Mouse (Mus musculus): ENCODE data around the gene Plekhd1.

Plekhd1 gene

DNA sequence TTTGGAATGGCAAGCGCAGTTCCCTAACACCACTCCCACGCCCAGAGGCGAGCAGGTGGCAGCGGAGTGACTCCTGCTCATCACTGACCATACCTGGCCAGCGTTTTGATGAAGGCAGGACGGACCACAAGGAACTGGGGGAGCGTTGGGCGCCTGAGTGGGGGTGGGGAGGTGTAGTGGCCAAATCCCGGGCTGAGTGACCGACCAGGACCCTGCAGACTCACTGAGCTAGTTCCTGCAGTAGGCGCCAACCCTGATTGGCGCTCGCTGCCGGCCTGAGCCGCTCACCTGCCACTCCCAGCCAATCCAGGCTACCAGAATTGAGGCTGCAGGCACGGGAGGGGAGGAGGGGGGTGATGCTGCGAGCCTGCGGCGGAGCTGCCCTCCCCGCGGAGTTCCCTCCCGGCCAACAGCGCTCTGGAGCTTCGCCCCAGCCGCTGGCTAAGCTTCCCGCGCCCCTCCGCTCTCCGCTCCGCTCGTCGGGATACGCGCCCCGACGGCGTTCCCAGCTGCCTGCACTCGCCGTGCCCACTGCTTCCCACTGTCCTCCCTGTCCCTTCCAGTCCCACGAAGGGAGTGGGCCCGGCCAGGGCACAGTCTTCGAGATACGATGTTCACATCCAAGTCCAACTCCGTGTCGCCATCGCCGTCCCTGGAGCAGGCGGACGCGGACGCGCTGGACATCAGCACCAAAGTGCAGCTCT lies at the start of gene Plekhd1:
Gene Plekhd1 (plus strand): TSS at position 323 of the 704 bp plus-strand sequence.
- DNase-seq = peak; percentile 71

- DNase-seq = peak; percentile 61
These were observed 49.4 kb upstream of the Plekhd1 start for GRCm38 (mm10) chr12:80642725-80643692.

- DNase-seq = peak; percentile 95
These were observed 48.5 kb upstream of the Plekhd1 start, which contains the start of the genes Slc39a9 and Erh for GRCm38 (mm10) chr12:80643693-80644505. Gene Slc39a9 (plus strand): TSS chr12:80643883. Gene Erh (minus strand): TSS chr12:80644341.

GRCm38 (mm10) chr12:80644506-80644868 lies 47.9 kb upstream of the Plekhd1 start:
- no peak for DNase-seq

GRCm38 (mm10) chr12:80646377-80646776 lies 46.0 kb upstream of the Plekhd1 start:
- DNase-seq = no peak

DNA sequence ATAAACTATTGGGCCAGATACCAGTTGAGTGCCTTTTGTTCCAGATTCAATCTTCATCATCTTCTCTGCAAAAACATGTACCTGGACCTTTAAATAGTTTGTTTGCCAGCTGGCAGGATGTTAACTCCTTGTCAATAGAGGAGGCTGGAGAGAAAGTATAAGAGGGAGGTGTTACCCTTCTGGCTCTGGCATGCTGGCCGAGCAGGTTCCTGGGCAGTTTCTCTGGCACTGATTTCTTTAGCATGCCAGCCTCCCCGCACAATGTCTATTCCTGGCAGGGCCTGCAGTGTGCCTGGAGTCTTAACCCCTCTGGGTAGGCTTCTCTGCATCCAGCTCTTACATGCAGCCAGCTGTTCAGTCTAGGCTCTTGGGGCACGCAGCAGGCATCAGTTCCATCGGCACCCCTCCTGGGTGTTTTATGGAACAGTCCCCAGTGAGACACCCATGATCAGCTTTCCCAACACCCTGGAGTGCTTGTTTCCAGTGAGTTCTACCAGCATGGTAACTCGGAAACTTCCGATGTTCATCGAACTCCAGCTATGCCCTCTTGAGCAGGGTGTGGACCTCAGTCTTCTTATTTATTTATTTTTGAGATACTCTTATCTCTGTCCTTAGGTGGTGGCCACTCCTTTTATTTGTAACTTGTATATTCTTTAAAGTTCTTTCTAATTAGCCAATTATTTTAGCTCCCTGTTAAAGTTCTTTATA lies 38.3 kb upstream of the Plekhd1 start:
- peak; percentile 38 for DNase-seq

GRCm38 (mm10) chr12:80654659-80655025 lies 37.7 kb upstream of the Plekhd1 start:
- DNase-seq = no peak

- DNase-seq = no peak
These were observed 33.7 kb upstream of the Plekhd1 start for GRCm38 (mm10) chr12:80658661-80659060.

- no peak for DNase-seq
These were observed 30.1 kb upstream of the Plekhd1 start for GRCm38 (mm10) chr12:80662322-80662721.

- no peak for DNase-seq
These were observed 28.5 kb upstream of the Plekhd1 start for GRCm38 (mm10) chr12:80663935-80664334.

GRCm38 (mm10) chr12:80668391-80668790 lies 24.0 kb upstream of the Plekhd1 start:
- DNase-seq = no peak

DNA sequence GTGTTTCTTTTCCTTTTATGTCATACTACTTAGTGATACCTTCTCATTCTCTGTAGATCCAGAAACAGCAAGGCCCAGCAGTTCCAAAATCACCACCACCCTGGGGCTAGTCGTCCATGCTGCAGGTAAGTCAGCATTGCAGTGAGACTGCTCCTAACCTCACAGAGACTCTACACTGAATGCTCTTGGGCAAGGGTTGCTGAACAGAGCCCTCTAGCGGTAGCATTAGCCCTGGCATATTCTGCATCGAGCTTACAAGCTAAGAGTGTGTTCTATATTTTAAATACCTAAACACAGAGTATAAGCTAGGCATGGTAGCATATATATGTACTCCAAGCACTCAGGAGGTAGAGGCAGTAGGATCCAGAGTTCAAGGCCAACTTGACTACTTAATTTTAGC lies 19.2 kb upstream of the Plekhd1 start:
- DNase-seq = peak; percentile 59

DNA sequence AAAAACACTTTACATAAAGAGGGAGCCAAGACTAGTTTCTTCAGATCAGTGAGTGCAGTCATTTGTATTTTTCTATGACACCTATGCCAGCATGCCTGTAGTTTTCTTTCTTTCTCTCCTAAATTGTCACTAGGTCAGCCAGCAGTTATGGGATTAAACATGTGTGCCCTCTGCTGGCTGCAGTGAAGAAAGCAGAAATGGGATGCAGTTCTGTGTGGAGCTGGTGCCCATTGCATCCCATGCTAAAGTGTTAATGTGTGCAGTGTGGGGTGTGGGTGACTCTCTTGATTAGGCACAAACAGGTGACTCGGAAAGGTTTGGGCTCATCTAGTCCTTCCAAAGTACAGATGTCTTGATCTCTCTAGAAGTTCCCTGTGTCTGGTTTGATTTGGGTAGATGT lies 11.1 kb upstream of the Plekhd1 start:
- DNase-seq = peak; percentile 36

DNA sequence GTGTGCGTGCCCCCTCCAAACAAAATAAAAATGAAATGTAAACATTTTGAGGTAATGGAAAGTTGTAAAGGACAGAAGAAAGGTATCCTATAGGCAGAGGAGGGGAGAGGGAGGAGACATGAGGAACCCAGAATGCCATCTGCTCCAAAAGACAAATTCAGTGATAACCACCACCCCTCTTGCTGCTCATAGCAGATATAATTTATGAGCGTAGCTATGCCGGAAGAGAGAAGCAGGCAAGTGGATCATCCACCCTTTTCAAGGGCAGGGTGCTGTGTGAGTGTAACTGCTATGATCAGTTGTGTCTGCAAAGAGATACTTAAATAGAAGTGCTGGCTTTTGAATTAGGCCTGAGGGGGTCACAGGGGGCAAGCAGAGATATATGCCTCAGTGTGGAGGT lies 8.8 kb upstream of the Plekhd1 start:
- DNase-seq = no peak

GRCm38 (mm10) chr12:80684316-80684715 lies 8.1 kb upstream of the Plekhd1 start:
- DNase-seq = no peak

GRCm38 (mm10) chr12:80687788-80688211 lies 4.6 kb upstream of the Plekhd1 start:
- DNase-seq = peak; percentile 22

- no peak for DNase-seq
These were observed 2.7 kb upstream of the Plekhd1 start for GRCm38 (mm10) chr12:80689696-80690095.

DNA sequence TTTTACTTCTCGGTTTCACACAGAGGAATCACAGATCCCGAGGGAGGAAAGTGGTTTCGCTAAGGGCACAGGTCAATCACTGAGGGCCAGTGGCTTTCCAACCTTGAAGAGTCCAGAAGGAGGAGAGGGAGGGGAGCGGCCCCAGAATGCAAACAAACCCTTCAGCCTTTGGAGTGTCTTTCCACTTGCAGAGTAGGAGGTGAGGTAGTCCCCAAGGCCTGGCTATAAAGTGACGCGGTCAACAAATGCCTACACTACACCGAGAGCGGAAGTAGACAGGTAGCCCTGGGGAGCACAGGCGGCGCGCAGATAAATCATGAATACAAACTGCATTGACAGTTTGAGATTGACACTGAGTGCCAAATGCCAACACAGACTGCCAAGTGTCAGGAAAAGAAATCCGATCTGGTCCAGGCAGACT lies 710 bp upstream of the Plekhd1 start:
- peak; percentile 42 for DNase-seq

DNA sequence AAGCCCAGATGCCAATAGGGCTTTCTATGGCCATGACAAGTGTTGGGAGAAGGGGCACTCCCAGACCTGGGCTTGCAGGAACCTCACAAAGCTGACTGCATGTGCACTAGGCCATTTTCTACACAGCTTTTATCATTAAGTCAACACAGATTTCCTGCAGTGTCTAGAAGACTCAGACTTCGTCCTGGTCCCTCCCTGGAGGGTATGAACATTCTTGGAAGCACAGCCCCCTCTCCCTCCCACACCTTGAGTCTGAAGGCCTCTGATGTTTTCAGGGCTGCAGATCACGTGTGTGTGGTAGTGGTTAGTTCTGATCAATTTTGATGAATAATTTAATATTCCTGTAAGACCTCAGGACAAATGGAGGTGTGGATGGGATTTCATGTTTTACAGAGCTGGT lies 1.3 kb downstream of the Plekhd1 start:
- no peak for DNase-seq

- peak; percentile 29 for DNase-seq
These were observed 2.6 kb downstream of the Plekhd1 start for GRCm38 (mm10) chr12:80695004-80695403.

GRCm38 (mm10) chr12:80698526-80699143 lies 6.2 kb downstream of the Plekhd1 start:
- no peak for DNase-seq

- DNase-seq = no peak
These were observed 6.7 kb downstream of the Plekhd1 start for GRCm38 (mm10) chr12:80699144-80699531.
